Mouse (Mus musculus): ENCODE data around the gene Atxn2.
A peak's percentile ranks its signal among the peaks of the same experiment; 100 is the strongest.

The Atxn2 gene

GRCm38 (mm10) chr5:121765020-121765419 is 53.9 kb downstream of the Atxn2 start:
- no peak for DNase-seq (ENCODE audit: low read depth, low spot score)

GRCm38 (mm10) chr5:121766038-121766773 is 55.1 kb downstream of the Atxn2 start:
- no peak for DNase-seq (ENCODE audit: low read depth, low spot score)

- no peak for DNase-seq (ENCODE audit: low read depth, low spot score)
Measured at GRCm38 (mm10) chr5:121767564-121767963, 56.4 kb downstream of the Atxn2 start.

- DNase-seq (ENCODE audit: low read depth, low spot score) = no peak
Measured at GRCm38 (mm10) chr5:121769827-121770226, 58.7 kb downstream of the Atxn2 start.

- DNase-seq (ENCODE audit: low read depth, low spot score) = no peak
Measured at GRCm38 (mm10) chr5:121771611-121772010, 60.5 kb downstream of the Atxn2 start.

- DNase-seq (ENCODE audit: low read depth, low spot score) = no peak
Measured at GRCm38 (mm10) chr5:121778485-121779119, 67.5 kb downstream of the Atxn2 start.

GRCm38 (mm10) chr5:121780180-121780579 is 69.0 kb downstream of the Atxn2 start:
- DNase-seq (ENCODE audit: low read depth, low spot score) = no peak

- no peak for DNase-seq (ENCODE audit: low read depth, low spot score)
Measured at GRCm38 (mm10) chr5:121782467-121782866, 71.3 kb downstream of the Atxn2 start.

- no peak for DNase-seq (ENCODE audit: low read depth, low spot score)
Measured at GRCm38 (mm10) chr5:121783862-121784500, 72.8 kb downstream of the Atxn2 start.

- DNase-seq (ENCODE audit: low read depth, low spot score) = no peak
Measured at GRCm38 (mm10) chr5:121791026-121791425, 79.9 kb downstream of the Atxn2 start.

- DNase-seq (ENCODE audit: low read depth, low spot score) = no peak
Measured at GRCm38 (mm10) chr5:121795800-121796199, 84.7 kb downstream of the Atxn2 start.

GRCm38 (mm10) chr5:121798447-121798846 is 87.3 kb downstream of the Atxn2 start:
- DNase-seq (ENCODE audit: low read depth, low spot score) = no peak

GRCm38 (mm10) chr5:121807186-121807585 is 96.0 kb downstream of the Atxn2 start:
- DNase-seq (ENCODE audit: low read depth, low spot score) = no peak

- DNase-seq (ENCODE audit: low read depth, low spot score) = no peak
Measured at GRCm38 (mm10) chr5:121808202-121808601, 97.1 kb downstream of the Atxn2 start.

- DNase-seq (ENCODE audit: low read depth, low spot score) = no peak
Measured at GRCm38 (mm10) chr5:121809667-121810224, 98.6 kb downstream of the Atxn2 start.

GRCm38 (mm10) chr5:121810331-121811151 is 99.4 kb downstream of the Atxn2 start:
- no peak for DNase-seq (ENCODE audit: low read depth, low spot score)

- DNase-seq (ENCODE audit: low read depth, low spot score) = no peak
Measured at GRCm38 (mm10) chr5:121811485-121811931, 100.4 kb downstream of the Atxn2 start.

- DNase-seq (ENCODE audit: low read depth, low spot score) = no peak
Measured at GRCm38 (mm10) chr5:121812526-121813243, 101.5 kb downstream of the Atxn2 start.

GRCm38 (mm10) chr5:121813744-121814143 is 102.6 kb downstream of the Atxn2 start:
- no peak for DNase-seq (ENCODE audit: low read depth, low spot score)

GRCm38 (mm10) chr5:121815067-121815466 is 103.9 kb downstream of the Atxn2 start:
- peak; percentile 63 for DNase-seq (ENCODE audit: low read depth, low spot score)

GRCm38 (mm10) chr5:121815867-121816380 is 104.8 kb downstream of the Atxn2 start:
- DNase-seq (ENCODE audit: low read depth, low spot score) = no peak

All from mesoderm, embryonic 11.5 days (tissue).